Mouse (Mus musculus) heart, postnatal 0 days (tissue): ENCODE measurements around the gene Cdc42ep2.

Experiments used
- CTCF ChIP-seq: IDR thresholded peaks from 2 replicates; pipeline ENCODE4 v1.5.1; 2016; ENCODE audit warnings: antibody characterized with exemption, control low read depth, low read depth
- EP300 ChIP-seq: IDR thresholded peaks from 2 replicates; pipeline ENCODE4 v1.6.1; 2016; ENCODE audit warnings: antibody characterized with exemption, low read depth

GRCm38 (mm10) chr19:5965280-5965679 is 40.7 kb upstream of the Cdc42ep2 start:
- no peak for TF ChIP-seq EP300
- peak; percentile 85 for TF ChIP-seq CTCF
